8 mouse cellular contexts compared by ENCODE assay signal in genomic region chr4:155222552-155222840, GRCm38 (mm10). TPM values are rescaled to one million over a fixed set of nuclear protein-coding genes. Genes with fewer than 3 reads are reported as not detected.
DNase-seq lines count a peak whose midpoint lies in the region; ATAC-seq and TF ChIP-seq lines count a peak whose summit lies in the region.

Gene Ski, minus strand, starts transcription at chr4:155222592.

- TF ChIP-seq CTCF in lung, adult 2 months (IDR thresholded peaks at IDR 0.05; ENCODE audit: insufficient read depth, low read length) = no peak
- TF ChIP-seq CTCF in small intestine, adult 2 months (IDR thresholded peaks at IDR 0.05; ENCODE audit: extremely low read depth, insufficient read length, insufficient replicate concordance, low read depth, low read length) = no peak

- H3K27me3 ChIP-seq in embryonic facial prominence, embryonic 12.5 days = no peaks in the 10 kb centered on the region
- no peaks in the 10 kb centered on the region for H3K27me3 ChIP-seq in limb, embryonic 11.5 days (ENCODE audit: control insufficient read depth, insufficient read depth, low read length)
- H3K27me3 ChIP-seq in small intestine, adult 2 months (ENCODE audit: control insufficient read depth, insufficient read depth, low read length) = no peaks in the 10 kb centered on the region

- H3K4me1 ChIP-seq in lung, adult 2 months (ENCODE audit: control insufficient read depth, insufficient read depth, low read length) = peaks cover 25% of the 10 kb centered on the region
- H3K4me1 ChIP-seq in embryonic facial prominence, embryonic 12.5 days = peaks cover 33% of the 10 kb centered on the region
- H3K4me1 ChIP-seq in limb, embryonic 11.5 days (ENCODE audit: control insufficient read depth, insufficient read depth, low read length) = peaks cover 44% of the 10 kb centered on the region
- peaks cover 33% of the 10 kb centered on the region for H3K4me1 ChIP-seq in small intestine, adult 2 months (ENCODE audit: control insufficient read depth, insufficient read depth, insufficient read length, low read length)

- peak within 1 kb of the TSS; percentile 99 for H3K9ac ChIP-seq in embryonic facial prominence, embryonic 12.5 days
- peak within 1 kb of the TSS; percentile 94 for H3K9ac ChIP-seq in limb, embryonic 11.5 days (ENCODE audit: low read length)

- no peaks in the 10 kb centered on the region for H3K36me3 ChIP-seq in embryonic facial prominence, embryonic 12.5 days
- H3K36me3 ChIP-seq in limb, embryonic 11.5 days (ENCODE audit: control insufficient read depth, insufficient read depth, low read length) = no peaks in the 10 kb centered on the region
- H3K36me3 ChIP-seq in small intestine, adult 2 months (ENCODE audit: control insufficient read depth, insufficient read depth, low read length) = no peaks in the 10 kb centered on the region

- no peak for ATAC-seq in embryonic facial prominence, embryonic 12.5 days (ENCODE audit: insufficient number of reproducible peaks, insufficient read depth, low FRiP score, low TSS enrichment)
- no peak for ATAC-seq in limb, embryonic 11.5 days (ENCODE audit: insufficient number of reproducible peaks, low FRiP score, low TSS enrichment, low read depth)

- no peaks in the 10 kb centered on the region for H3K9me3 ChIP-seq in embryonic facial prominence, embryonic 12.5 days
- H3K9me3 ChIP-seq in limb, embryonic 11.5 days (ENCODE audit: control insufficient read depth, low read length) = no peaks in the 10 kb centered on the region

- WGBS in lung, adult 2 months = 27% methylated on average over 63 of the region's 63 CpGs
- whole genome bisulfite sequencing in embryonic facial prominence, embryonic 12.5 days = 1% methylated on average over 12 of the region's 63 CpGs
- 2% methylated on average over 16 of the region's 63 CpGs for WGBS in limb, embryonic 11.5 days
- WGBS in small intestine, adult 2 months = 15% methylated on average over 60 of the region's 63 CpGs

- intact Hi-C loops in heart, postnatal 10 days (cut with DNase I) = no loop called here

- no peak for DNase-seq in lung, adult 2 months
- no peak for DNase-seq in lung, postnatal 14 days
- DNase-seq in heart, postnatal 10 days = no peak
- DNase-seq in limb, embryonic 11.5 days (ENCODE audit: low spot score) = no peak
- DNase-seq in urinary bladder, postnatal 36 days (ENCODE audit: low spot score in 2 of 2) = no peak
- DNase-seq in spleen, adult 18-20 months = no peak

- peak within 1 kb of the TSS; percentile 92 for H3K4me2 ChIP-seq in embryonic facial prominence, embryonic 12.5 days (replicated peaks)
- H3K4me2 ChIP-seq in limb, embryonic 11.5 days (ENCODE audit: low read depth, severe bottlenecking) = peak within 1 kb of the TSS; percentile 99

- TF ChIP-seq POLR2A in lung, adult 2 months (IDR thresholded peaks at IDR 0.05; ENCODE audit: borderline replicate concordance, extremely low read depth, low read depth, low read length) = no peak
- no peak for TF ChIP-seq POLR2A in small intestine, adult 2 months (IDR thresholded peaks at IDR 0.05; ENCODE audit: low read depth, low read length)

- peak within 1 kb of the TSS; percentile 96 for H3K27ac ChIP-seq in embryonic facial prominence, embryonic 12.5 days
- H3K27ac ChIP-seq in limb, embryonic 11.5 days (replicated peaks; ENCODE audit: low read depth, low read length) = peak within 1 kb of the TSS; percentile 89
- H3K27ac ChIP-seq in small intestine, adult 2 months (ENCODE audit: insufficient read depth, low read depth, low read length) = peak within 1 kb of the TSS; percentile 93

- H3K4me3 ChIP-seq in lung, adult 2 months (replicated peaks; ENCODE audit: extremely low read depth, low read depth, low read length) = peak within 1 kb of the TSS; percentile 97
- H3K4me3 ChIP-seq in embryonic facial prominence, embryonic 12.5 days = peak within 1 kb of the TSS; percentile 66
- H3K4me3 ChIP-seq in limb, embryonic 11.5 days (ENCODE audit: low read depth, low read length) = peak within 1 kb of the TSS; percentile 94
- H3K4me3 ChIP-seq in small intestine, adult 2 months (ENCODE audit: low read depth, low read length) = peak within 1 kb of the TSS; percentile 91

RNA-seq across cellular contexts. Expression of gene Ski, which starts in this region (rescaled TPM):
- polyA plus RNA-seq in lung, adult 2 months (2012; rRNA removed) = 105 and 115 TPM in 2 replicates
- 16.8 and 17.7 TPM in 2 replicates for polyA plus RNA-seq in embryonic facial prominence, embryonic 12.5 days (2016; fragmentation: Nextera tagmentation; extraction: Ambion mirVana)
- total RNA-seq in heart, postnatal 10 days (2021) = 10 to 100 TPM; 89.2 to 89.6 TPM
- polyA plus RNA-seq in limb, embryonic 11.5 days (2014; fragmentation: Nextera tagmentation; extraction: Ambion mirVana) = 17.7 and 17.8 TPM in 2 replicates
- polyA plus RNA-seq in small intestine, adult 2 months (2012; rRNA removed) = 27.8 and 48.0 TPM in 2 replicates
